Mouse (Mus musculus) forebrain, embryonic 14.5 days (tissue): Measurements from ENCODE around the gene Gpr137b. TPM values are rescaled to one million over a fixed set of nuclear protein-coding genes. Genes with fewer than 3 reads are reported as not detected.
"Not testable (repeated sequence)": the region's sequence is repeated elsewhere in the genome, so short reads cannot be mapped to it uniquely, and the experiment has no call there.

Source experiments
- ATAC-seq: fragments of 200-750 bp; cut with Nextera tagmentation; 2 replicates; pipeline ENCODE4 v1.8.0; 2017; ENCODE audit warnings: mild to moderate bottlenecking, moderate library complexity
- DNase-seq: peaks from one replicate; pipeline ENCODE4 v3.0.0-alpha.2; 2015; ENCODE audit warnings: low spot score
- H3K27ac ChIP-seq: fragments of 300-500 bp; sonication (generic); 2 replicates; pipeline ENCODE4 v1.5.1; 2014; ENCODE audit warnings: low read depth, mild to moderate bottlenecking, control low read depth, low read length, moderate library complexity
- H3K27me3 ChIP-seq: fragments of 300-500 bp; sonication (generic); replicated peaks from 2 replicates; pipeline ENCODE4 v1.6.1; 2014; ENCODE audit warnings: low read length, control low read depth, mixed read lengths; ENCODE audit not compliant: control insufficient read depth, insufficient read depth
- H3K36me3 ChIP-seq: fragments of 300-500 bp; sonication (generic); 2 replicates; pipeline ENCODE4 v1.6.1; 2014; ENCODE audit warnings: low read length, control low read depth; ENCODE audit not compliant: control insufficient read depth, insufficient read depth
- H3K4me1 ChIP-seq: fragments of 300-500 bp; sonication (generic); 2 replicates; pipeline ENCODE4 v1.6.1; 2014; ENCODE audit warnings: antibody characterized with exemption, low read length, control low read depth; ENCODE audit not compliant: control insufficient read depth, insufficient read depth
- H3K4me2 ChIP-seq: fragments of 300-500 bp; sonication (generic); 2 replicates; pipeline ENCODE4 v1.6.1; 2014; ENCODE audit warnings: mild to moderate bottlenecking, control low read depth, low read length
- H3K4me3 ChIP-seq: fragments of 300-500 bp; sonication (generic); 2 replicates; pipeline ENCODE4 v1.5.1; 2014; ENCODE audit warnings: low read depth, low read length, control low read depth
- H3K9ac ChIP-seq: fragments of 300-500 bp; sonication (generic); 2 replicates; pipeline ENCODE4 v1.6.1; 2014; ENCODE audit warnings: mild to moderate bottlenecking, low read length, control low read depth, moderate library complexity
- H3K9me3 ChIP-seq: fragments of 300-500 bp; sonication (generic); replicated peaks from 2 replicates; pipeline ENCODE4 v1.6.1; 2016; ENCODE audit warnings: low read length, control low read depth, mixed read lengths; ENCODE audit not compliant: control insufficient read depth
- WGBS: fragments of 180-500 bp; shearing (Covaris S2); extraction: QIAGEN DNeasy Blood & Tissue Kit; methylation state at CpG from one replicate; pipeline ENCODE4 v1.1.7; 2014; 5-methylcytosine and 5-hydroxymethylcytosine counted together
- polyA plus RNA-seq: library from polyadenylated mRNA; unstranded; fragments of >200 nt; fragmentation: Nextera tagmentation; extraction: Ambion mirVana; gene quantifications from 2 replicates; pipeline ENCODE4 v1.2.1, GENCODE M21; 2014

The Gpr137b gene
- polyA plus RNA-seq = 21.4 and 24.0 TPM in 2 replicates

GRCm38 (mm10) chr13:13393228-13394095, at the start of gene Gpr137b:
TSS of gene Gpr137b (minus strand) at chr13:13394014.
- peak within 1 kb of the TSS; percentile 52; the same call in 1 of the 2 replicates for H3K9ac ChIP-seq
- H3K36me3 ChIP-seq, H3K27me3 ChIP-seq, H3K4me1 ChIP-seq, H3K27ac ChIP-seq, H3K9me3 ChIP-seq: not testable (repeated sequence)
- WGBS = under 1% methylated on average over 54 of the region's 78 CpGs
- peak within 1 kb of the TSS; percentile 32 for H3K4me3 ChIP-seq
- ATAC-seq (peak; percentile 93), DNase-seq (peak; percentile 70)
- H3K4me2 ChIP-seq = peak within 1 kb of the TSS; percentile 43

GRCm38 (mm10) chr13:13438112-13438953, 44.5 kb upstream of the Gpr137b start:
- not testable (repeated sequence) for H3K27ac ChIP-seq, H3K4me3 ChIP-seq, H3K9ac ChIP-seq, DNase-seq, H3K36me3 ChIP-seq, H3K9me3 ChIP-seq, H3K4me2 ChIP-seq, H3K27me3 ChIP-seq, H3K4me1 ChIP-seq
- 6% methylated on average over 11 of the region's 28 CpGs for WGBS
- ATAC-seq = peak; percentile 49

GRCm38 (mm10) chr13:13437460-13438015, 43.7 kb upstream of the Gpr137b start, which contains the start of gene Nid1:
TSS of gene Nid1 (plus strand) at chr13:13437551.
- H3K36me3 ChIP-seq, DNase-seq: not testable (repeated sequence)

GRCm38 (mm10) chr13:13436161-13436560, 42.3 kb upstream of the Gpr137b start:
- not testable (repeated sequence) for H3K9ac ChIP-seq, H3K27ac ChIP-seq, DNase-seq, H3K27me3 ChIP-seq, H3K4me1 ChIP-seq, H3K36me3 ChIP-seq, H3K4me3 ChIP-seq, H3K4me2 ChIP-seq, H3K9me3 ChIP-seq, ATAC-seq
- 98% methylated on average over 3 of the region's 7 CpGs for WGBS

More at GRCm38 (mm10) chr13:13437460-13438015, 43.7 kb upstream of the Gpr137b start, which contains the start of gene Nid1:
- ATAC-seq = peak; percentile 75
- not testable (repeated sequence) for H3K27me3 ChIP-seq, H3K9ac ChIP-seq, H3K27ac ChIP-seq, H3K4me1 ChIP-seq, H3K9me3 ChIP-seq
- 0% methylated on average over 19 of the region's 39 CpGs for WGBS
- Histone ChIP-seq H3K4me3 (peak within 1 kb of the TSS; percentile 15; the same call in 1 of the 2 replicates), H3K4me2 (peak within 1 kb of the TSS; percentile 34)

- WGBS = 50% methylated on average over 1 of the region's 5 CpGs
- not testable (repeated sequence) for H3K36me3 ChIP-seq, H3K27ac ChIP-seq, H3K27me3 ChIP-seq, H3K4me1 ChIP-seq, H3K4me3 ChIP-seq, DNase-seq, H3K4me2 ChIP-seq, H3K9ac ChIP-seq, ATAC-seq, H3K9me3 ChIP-seq
These were observed 29.5 kb upstream of the Gpr137b start for GRCm38 (mm10) chr13:13423301-13423700.

- not testable (repeated sequence) for H3K27ac ChIP-seq, H3K4me2 ChIP-seq, DNase-seq, ATAC-seq, H3K27me3 ChIP-seq, H3K4me1 ChIP-seq, H3K4me3 ChIP-seq, H3K36me3 ChIP-seq, H3K9ac ChIP-seq, H3K9me3 ChIP-seq
- 95% methylated on average over 6 of the region's 12 CpGs for WGBS
These were observed 25.0 kb upstream of the Gpr137b start for GRCm38 (mm10) chr13:13418859-13419258.

GRCm38 (mm10) chr13:13416007-13416337, 22.2 kb upstream of the Gpr137b start:
- 70% methylated on average over 2 of the region's 4 CpGs for WGBS

GRCm38 (mm10) chr13:13415120-13416006, 21.5 kb upstream of the Gpr137b start:
- not testable (repeated sequence) for H3K4me1 ChIP-seq, H3K27me3 ChIP-seq, H3K9ac ChIP-seq, H3K9me3 ChIP-seq, H3K36me3 ChIP-seq, H3K27ac ChIP-seq, H3K4me2 ChIP-seq, H3K4me3 ChIP-seq
- DNase-seq (peak; percentile 54), ATAC-seq (peak; percentile 72)
- WGBS = 36% methylated on average over 22 of the region's 23 CpGs

More at GRCm38 (mm10) chr13:13416007-13416337, 22.2 kb upstream of the Gpr137b start:
- not testable (repeated sequence) for H3K4me2 ChIP-seq, DNase-seq, H3K27ac ChIP-seq, H3K9ac ChIP-seq, H3K36me3 ChIP-seq, H3K4me3 ChIP-seq, H3K4me1 ChIP-seq, H3K9me3 ChIP-seq, H3K27me3 ChIP-seq
- ATAC-seq = peak; percentile 46; the same call in 1 of the 2 replicates
